Mouse (Mus musculus) heart, postnatal 4 days (tissue): ENCODE measurements around the gene Defb30. TPM values are rescaled to one million over a fixed set of nuclear protein-coding genes. Genes with fewer than 3 reads are reported as not detected.

Experiments used
- DNase-seq: peaks from one replicate; pipeline ENCODE4 v3.0.0; 2021
- total RNA-seq, 2 experiments: library from RNA; stranded (reverse); gene quantifications; 2 replicates each; pipeline ENCODE4 v1.2.3; 2021

The Defb30 gene
- total RNA-seq, result not detected

DNA sequence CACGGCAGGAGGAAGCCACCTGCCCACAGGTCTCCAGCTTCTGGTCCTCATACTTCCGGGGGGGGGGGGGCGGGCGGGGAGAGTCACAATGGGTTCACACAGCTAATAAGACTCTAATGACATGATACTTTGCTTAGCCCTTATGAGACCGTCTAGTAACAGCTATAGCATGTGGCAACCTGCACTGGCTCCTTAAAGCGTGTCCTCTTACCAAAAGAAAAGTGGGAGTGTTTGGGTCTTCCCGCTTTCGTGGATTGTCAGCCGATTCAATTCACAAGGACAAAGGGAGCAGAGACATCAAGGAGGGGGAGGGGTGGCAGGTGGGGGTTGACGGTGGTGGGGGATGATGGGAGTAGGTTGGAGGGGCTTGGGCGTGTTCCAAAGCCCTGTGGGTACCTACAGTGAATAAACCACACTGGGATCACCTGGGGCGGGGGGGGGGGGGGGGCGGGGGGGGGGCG lies at the start of gene Defb30:
TSS of gene Defb30 (minus strand) at position 51 of the 461 bp plus-strand sequence.
- DNase-seq, result no peak

DNA sequence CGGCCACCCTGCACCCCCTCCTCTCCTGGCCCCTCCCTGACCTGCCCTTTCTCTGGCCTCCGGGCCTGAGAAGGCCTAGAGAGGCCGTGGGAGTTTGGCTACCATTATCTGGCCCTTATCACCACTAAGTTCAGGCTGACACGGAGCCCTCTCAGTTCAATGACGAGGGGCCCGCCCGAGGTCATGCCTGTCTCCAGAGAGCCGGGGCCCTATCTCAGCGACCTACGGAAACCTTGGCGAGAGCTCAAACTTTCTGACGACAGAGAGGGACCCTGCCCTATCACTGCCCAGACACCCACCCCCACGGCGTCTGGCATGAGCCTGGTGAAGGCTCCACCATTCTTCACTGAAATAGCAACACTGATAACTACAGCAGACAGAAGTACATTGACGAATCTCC lies 17.9 kb upstream of the Defb30 start:
- peak; percentile 88 for DNase-seq

DNA sequence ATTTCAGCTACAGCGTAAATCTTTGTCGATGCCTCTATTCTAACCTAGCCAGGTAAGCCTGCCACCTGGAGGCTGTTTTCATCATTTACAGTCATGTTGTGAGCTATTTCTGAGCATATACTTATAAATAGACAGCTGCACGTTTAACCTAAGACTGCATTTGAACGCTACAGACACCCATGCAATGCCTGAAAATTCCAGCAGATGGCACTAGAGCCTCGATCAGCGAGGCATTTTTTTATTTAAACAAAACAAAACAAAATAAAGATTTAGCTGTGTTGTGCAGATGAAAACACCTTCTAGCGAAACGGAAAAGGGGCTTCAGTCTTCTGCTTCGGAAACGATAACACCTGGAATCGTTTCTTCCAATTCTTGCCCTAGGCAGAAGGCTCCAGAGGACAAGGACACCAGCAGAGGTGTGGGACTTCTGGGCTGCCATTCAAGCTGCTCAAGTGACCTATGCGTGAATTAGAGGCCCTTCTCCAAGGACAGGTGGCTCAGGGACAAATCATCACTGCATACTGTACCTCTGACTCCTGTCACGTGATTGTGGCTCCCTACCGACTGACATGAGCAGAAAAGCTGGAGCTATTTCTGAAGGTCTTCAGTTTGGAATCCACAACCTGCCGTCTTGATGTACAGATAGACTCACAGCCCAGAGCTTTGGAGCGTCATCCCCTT lies 17.0 kb upstream of the Defb30 start:
- DNase-seq, result peak; percentile 93

DNA sequence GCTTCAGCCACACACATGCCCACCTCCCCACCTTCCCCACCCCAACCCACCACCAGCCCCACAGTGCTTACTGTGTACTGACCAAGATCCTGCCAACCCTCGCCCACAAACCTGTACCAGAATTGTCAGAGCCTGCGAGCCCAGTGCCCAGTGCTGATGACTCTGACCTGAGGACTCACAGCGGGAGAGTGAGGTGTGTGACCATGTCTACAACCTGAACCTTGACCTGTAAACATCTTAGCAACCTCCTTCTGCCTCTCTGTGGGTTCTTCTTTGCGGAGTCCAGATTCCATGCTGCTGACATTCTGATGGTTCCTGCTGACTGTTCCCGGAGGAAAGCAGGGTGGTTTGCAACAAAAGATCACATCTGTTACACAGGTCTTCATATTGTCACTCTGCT lies 15.6 kb upstream of the Defb30 start:
- no peak for DNase-seq

DNA sequence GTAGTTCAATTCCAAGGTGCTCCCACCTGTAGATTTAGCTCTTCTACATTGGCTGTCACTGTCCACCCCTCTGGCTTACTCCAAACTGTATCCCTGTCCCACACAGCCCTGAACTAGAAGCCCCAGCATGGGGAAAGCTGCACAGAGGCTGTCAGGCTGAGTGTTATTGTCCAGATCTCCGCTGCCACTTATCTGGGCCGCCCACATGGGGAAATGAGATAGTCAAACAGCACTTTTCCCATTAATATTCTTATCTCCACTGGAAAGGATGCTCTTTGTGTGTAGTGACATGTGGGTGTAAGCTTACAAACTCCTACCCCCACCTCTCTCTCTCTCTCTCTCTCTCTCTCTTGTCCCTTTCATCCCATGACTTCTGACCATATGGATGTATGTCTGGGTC lies 12.4 kb upstream of the Defb30 start:
- no peak for DNase-seq

DNA sequence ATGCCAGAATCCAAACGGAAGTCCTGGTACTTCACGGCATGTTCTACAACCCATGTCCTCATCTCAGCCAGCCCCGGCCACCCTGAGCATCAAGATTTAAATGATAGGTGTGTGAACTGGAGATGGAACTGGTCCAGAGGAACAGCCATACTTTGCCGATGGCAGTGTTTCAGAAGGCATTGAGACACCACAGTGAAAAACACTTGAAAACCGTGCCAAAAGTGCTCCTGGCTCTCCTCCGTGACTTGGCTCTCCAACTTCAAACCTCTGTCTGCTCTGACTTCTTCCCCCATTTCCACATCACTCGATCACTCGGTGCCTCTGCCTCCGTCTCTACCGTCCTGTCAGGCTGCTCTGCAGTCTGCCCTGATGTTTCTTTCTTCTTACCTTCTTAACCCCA lies 10.6 kb upstream of the Defb30 start:
- no peak for DNase-seq

DNA sequence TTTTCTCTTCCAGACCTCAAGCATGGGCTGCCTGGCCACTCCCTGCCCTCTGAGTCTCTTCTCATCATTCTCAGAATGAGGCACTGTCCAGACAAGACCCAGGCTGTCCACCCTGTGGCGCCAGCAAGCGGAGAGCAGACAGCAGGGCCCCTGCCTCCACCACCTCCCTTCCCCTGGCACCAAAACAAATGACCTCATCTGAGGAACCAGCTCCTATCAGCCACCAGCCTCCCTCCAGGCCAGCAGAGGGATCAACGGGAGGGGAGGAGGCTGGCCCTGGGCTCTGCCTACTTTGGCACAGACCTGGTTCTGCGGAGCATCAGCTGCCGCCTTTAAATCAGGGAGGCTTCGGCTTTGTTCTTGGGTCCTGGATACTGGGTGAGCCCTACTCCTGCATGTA lies 5.0 kb upstream of the Defb30 start:
- DNase-seq, result peak; percentile 91

DNA sequence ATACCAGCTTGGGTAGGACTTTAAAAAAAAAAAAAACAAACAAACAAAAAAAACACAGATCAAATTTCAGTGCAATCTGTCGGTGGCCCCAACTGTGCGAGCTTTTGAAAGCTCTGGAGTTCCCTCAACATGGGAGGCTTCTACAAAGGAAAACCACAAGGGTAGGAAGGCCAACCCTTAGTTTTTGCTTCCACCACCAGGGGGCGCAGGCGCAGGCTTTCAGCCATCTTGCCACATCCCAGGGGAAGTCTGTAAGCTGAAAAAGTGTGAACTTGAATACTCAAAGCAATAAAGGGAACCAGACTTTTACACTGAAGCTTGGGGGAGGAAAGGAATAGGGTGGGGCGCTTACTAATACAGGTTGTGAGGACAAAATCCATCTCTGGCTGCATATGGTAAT lies 1.0 kb upstream of the Defb30 start:
- peak; percentile 89 for DNase-seq

DNA sequence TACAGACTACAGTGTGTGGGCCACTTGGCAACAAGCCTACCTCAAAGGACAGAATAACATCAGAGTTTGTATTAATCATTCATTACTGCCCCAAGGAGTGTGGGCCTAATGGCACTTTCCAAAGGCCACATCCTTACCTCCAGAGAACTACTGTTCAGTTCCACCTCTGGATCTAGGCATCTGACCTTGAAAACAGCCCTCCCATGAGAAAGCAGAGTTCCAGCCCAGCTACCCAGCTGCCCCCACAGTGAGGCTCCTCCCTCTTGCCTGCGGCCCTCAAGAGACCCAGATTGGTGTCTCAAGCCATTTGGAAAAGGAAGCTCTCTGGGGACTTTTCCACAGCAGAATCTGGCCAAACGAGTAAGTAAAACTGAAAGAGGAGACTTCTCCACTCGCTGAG lies 3.1 kb downstream of the Defb30 start, which contains the start of gene Defb42:
TSS of gene Defb42 (plus strand) at position 301 of the 400 bp plus-strand sequence.
- DNase-seq, result no peak

DNA sequence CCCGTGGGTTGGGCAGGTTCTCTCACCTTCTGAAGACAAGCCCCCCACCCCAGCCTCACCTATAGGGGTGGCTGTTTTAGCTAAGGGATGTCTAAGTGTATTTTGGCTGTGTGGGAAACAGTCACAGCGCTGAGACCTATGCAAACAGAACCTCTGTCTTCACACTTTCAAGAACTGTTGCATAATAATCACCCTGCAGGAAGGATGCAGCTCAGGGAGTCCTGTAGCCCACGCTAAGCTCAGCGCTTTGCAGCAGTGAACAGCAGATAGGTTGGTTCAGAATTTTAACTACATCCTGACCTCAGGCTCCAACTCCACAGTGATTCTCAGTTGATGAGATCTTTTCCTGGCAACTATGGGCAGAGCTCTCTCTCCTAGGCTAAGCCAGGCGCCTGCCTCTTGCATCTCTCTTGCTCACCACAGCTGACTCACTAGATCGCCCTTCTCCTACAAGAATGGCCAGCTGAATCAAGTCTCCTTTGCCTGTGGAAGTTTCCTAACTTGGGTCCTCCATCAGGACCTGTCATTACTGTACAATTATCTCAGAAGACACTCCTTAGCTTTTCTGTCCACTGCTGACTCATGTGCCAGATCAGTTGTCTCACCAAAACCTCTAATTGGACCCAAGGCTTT lies 29.1 kb downstream of the Defb30 start:
- no peak for DNase-seq

DNA sequence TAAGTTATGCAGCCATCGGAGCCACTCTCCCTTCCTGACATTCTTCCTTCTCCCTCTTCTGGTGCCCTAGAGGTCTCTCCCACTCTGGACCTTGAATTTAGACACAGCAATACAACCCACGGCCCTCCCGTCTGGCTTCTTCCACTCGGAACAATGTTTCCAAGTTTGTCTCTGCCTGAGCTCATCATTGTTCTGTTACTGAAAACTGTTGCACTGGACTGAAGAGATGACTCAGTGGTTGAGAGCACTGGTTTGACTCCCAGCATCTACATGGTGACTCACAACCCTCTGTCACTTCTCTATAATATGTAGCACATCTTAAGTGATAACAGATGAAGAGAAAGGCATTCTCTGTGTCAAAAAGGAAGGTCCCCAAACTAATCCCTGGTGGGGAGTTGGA lies 35.1 kb downstream of the Defb30 start:
- no peak for DNase-seq

DNA sequence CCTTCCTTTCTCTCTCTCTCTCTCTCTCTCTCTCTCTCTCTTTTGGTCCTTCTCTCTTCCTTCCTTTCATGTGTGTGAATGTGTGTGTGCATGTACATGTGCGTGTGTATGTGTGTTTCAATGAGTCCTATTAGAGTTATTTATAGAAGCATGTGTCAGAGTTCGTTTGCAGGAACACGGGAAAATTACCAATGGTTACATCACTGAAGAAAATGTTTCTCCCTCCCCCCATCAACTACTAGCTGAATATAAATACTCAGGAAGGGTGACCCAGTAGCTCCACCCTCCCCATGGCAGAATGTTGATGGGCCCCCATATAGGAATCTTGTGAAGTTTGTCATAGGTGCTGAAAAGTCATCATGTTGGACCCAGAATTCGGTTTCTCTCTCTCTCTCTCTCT lies 36.7 kb downstream of the Defb30 start:
- DNase-seq, result no peak

DNA sequence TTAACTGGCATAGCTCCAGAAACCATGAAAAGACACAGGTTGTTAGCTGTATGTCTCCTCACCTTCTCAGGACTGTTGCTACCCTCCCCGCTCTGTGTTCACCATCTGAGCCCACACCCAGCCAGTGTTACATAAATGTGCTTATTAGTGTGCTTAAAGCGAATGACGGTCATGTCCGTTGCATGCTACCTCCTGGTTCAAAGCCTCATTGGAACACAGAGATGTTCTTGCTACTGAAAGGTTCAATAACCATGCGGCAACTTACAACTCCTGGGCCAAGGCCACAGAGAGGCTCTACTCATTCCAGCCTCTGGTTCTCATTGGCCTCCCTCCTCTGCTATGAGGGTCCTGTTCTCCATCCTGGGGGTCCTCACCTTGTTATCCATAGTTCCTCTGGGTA lies 38.3 kb downstream of the Defb30 start, which contains the start of gene Defb43:
TSS of gene Defb43 (plus strand) at position 301 of the 400 bp plus-strand sequence.
- DNase-seq, result no peak

DNA sequence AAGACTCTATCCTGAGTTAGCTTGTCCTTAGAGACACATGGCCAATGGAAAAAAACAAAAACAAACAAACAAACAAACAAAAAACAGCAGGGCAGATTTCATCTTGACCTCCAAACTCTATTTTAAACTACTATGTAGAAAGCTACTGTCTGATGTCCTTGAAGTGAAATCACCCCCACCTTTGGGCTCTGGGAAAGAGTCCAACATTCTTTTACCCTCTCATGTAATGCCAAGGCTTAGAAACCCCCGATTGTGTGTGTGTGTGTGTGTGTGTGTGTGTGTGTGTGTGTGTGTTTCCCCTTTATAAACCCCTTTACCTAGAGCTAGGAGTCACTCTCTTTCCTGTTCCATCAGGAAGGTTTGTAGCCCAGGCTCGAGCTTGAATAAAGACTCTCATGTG lies 47.2 kb downstream of the Defb30 start:
- peak; percentile 38 for DNase-seq

DNA sequence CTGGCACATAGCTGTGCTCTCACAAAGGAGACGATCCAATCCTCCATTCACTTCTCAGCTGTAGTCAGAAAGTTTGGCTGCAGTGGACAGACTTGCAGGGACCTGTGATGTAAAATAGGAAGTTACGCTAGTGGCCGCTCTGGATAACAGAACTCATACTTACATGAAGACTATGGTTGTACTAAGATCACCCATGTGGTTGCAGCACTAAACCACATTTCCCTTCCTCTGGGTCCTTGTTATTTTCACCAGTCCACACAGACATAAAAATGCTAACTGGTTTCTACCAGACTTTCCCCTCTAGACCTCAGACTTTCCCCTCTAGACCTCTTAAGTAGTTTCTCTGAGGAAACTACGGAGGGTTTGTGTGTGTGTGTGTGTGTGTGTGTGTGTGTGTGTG lies 50.8 kb downstream of the Defb30 start:
- DNase-seq, result no peak

DNA sequence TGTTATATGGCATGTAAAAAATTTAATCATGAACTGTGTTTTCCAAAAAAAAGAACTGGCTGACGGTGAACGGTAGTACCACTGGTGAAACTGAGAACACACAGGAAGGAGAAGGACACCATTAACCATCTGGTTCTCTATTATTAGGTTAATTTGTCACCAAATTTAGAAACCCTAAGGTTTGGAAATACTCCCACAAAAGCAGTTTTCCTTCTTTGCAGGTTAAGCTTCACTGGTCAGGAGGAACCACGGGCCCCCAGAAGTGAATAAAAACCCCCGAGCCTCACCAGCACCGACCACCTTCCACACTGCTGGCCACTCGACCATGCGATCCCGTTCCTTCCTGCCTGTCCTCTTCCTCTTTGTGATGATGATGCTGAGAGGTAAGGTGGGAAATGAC lies 52.0 kb downstream of the Defb30 start, which contains the start of gene Defb47:
TSS of gene Defb47 (plus strand) at position 301 of the 400 bp plus-strand sequence.
- no peak for DNase-seq

DNA sequence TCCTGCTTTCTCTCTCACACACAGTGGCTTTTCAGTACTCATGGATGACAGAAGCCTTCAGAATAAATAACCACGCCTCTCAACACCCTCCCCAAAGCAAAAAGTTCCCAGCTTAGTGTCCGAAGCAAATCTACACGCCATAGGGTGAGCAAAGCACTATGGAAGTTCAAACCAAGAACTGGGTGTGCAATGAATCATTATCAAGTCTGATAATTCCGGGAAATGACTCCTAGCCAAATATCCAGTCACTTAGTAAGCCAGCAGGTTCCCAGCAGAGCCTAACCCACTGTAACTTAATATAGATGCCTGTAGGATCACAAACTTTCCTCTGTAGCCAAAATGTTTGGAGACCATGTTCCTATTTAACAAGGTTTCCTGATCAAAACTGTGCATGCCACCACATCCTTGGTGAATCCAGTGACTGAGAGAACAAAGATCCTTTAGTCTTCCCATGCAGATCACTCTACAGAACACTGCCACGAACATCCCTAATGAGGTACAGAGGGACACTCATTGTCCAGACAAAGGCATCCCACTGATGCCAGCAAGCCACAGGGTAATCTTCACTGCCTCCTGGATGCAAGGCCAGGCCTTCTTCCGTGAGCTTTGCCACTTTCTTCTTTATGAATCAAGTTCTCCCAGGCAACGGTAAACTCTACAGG lies 57.8 kb downstream of the Defb30 start:
- no peak for DNase-seq

DNA sequence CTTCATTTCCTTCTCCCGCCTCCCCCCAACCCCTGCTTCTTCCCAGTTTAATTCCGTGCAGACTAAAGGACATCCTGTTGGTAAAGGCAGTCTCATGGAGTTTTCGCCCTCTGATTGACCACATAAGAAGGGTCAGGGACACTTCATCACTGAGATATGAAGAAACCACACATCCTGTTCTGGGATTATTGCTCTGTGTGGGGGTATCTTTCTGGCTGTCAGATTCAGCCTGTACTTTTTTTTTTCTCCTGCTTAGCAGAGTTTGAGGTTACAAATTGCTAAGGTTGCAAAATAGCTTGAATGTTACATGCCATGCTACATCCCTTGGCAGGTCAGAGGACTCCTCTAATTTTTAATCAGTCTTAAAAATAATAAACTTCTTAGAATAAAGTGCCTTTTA lies 58.5 kb downstream of the Defb30 start:
- no peak for DNase-seq

DNA sequence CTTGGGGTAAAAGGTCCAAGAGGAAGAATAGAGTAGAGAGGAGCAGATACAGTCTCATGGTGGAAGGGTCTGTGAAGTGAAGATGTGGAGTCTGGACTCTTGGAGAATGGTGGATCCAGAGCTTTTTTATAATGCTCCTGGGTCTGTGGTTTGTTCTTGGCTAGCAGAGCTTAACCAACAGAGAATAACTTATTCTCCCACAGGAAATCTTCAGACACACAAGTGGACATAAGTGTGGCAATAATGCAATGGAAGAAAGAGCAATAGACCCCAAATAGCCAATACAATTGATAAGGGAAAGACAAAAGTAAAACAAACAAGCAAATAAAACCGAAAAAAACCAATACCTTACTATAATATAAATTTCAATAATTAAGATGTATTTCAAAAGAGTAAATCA lies 65.3 kb downstream of the Defb30 start, which contains the start of gene Defb48:
TSS of gene Defb48 (minus strand) at position 101 of the 400 bp plus-strand sequence.
- no peak for DNase-seq
